Mouse (Mus musculus) stomach, postnatal 0 days (tissue): ENCODE results near the gene Derl2. TPM values are rescaled to one million over a fixed set of nuclear protein-coding genes. Genes with fewer than 3 reads are reported as not detected.

Experiments
- ATAC-seq: fragments of 200-750 bp; cut with Nextera tagmentation; 2 replicates; pipeline ENCODE4 v1.8.0; 2017; ENCODE audit not compliant: low FRiP score, low TSS enrichment
- DNase-seq: peaks from one replicate; pipeline ENCODE4 v3.0.0-alpha.2; 2016; ENCODE audit warnings: low spot score
- H3K27ac ChIP-seq: fragments of 300-500 bp; sonication (generic); replicated peaks from 2 replicates; pipeline ENCODE4 v1.5.1; 2014; ENCODE audit warnings: mild to moderate bottlenecking, control low read depth
- H3K27me3 ChIP-seq: fragments of 300-500 bp; sonication (generic); 2 replicates; pipeline ENCODE4 v1.6.1; 2014; ENCODE audit warnings: low read length; ENCODE audit not compliant: control insufficient read depth, insufficient read depth
- H3K36me3 ChIP-seq: fragments of 300-500 bp; sonication (generic); 2 replicates; pipeline ENCODE4 v1.6.1; 2014; ENCODE audit warnings: low read length, mixed read lengths; ENCODE audit not compliant: control insufficient read depth, insufficient read depth
- H3K4me1 ChIP-seq: fragments of 300-500 bp; sonication (generic); replicated peaks from 2 replicates; pipeline ENCODE4 v1.6.1; 2014; ENCODE audit warnings: antibody characterized with exemption; ENCODE audit not compliant: control insufficient read depth, insufficient read depth
- H3K4me2 ChIP-seq: fragments of 300-500 bp; sonication (generic); replicated peaks from 2 replicates; pipeline ENCODE4 v1.6.1; 2014; ENCODE audit warnings: low read depth, mild to moderate bottlenecking, control low read depth, moderate library complexity
- H3K4me3 ChIP-seq: fragments of 300-500 bp; sonication (generic); 2 replicates; pipeline ENCODE4 v1.5.1; 2014; ENCODE audit warnings: low read depth, low read length, control low read depth
- H3K9ac ChIP-seq: fragments of 300-500 bp; sonication (generic); 2 replicates; pipeline ENCODE4 v1.6.1; 2014; ENCODE audit warnings: mild to moderate bottlenecking, low read length, control low read depth, mixed read lengths
- H3K9me3 ChIP-seq: fragments of 300-500 bp; sonication (generic); 2 replicates; pipeline ENCODE4 v1.6.1; 2016; ENCODE audit warnings: low read length; ENCODE audit not compliant: control insufficient read depth
- CTCF ChIP-seq: IDR thresholded peaks from 2 replicates; pipeline ENCODE4 v1.5.1; 2016; ENCODE audit warnings: antibody characterized with exemption, low read depth, mild to moderate bottlenecking, moderate library complexity
- EP300 ChIP-seq: optimal IDR thresholded peaks from 2 replicates; pipeline ENCODE3; 2016; ENCODE audit warnings: antibody characterized with exemption
- WGBS: fragments of 180-500 bp; shearing (Covaris S2); extraction: QIAGEN DNeasy Blood & Tissue Kit; methylation state at CpG from one replicate; pipeline ENCODE4 v1.1.7; 2014; 5-methylcytosine and 5-hydroxymethylcytosine counted together
- polyA plus RNA-seq: library from polyadenylated mRNA; unstranded; fragments of >200 nt; fragmentation: Nextera tagmentation; extraction: Ambion mirVana; gene quantifications from 2 replicates; pipeline ENCODE4 v1.2.1, GENCODE M21; 2015

The Derl2 gene
- polyA plus RNA-seq, 1 experiment from 2014 or later, result 66.0 TPM

DNA sequence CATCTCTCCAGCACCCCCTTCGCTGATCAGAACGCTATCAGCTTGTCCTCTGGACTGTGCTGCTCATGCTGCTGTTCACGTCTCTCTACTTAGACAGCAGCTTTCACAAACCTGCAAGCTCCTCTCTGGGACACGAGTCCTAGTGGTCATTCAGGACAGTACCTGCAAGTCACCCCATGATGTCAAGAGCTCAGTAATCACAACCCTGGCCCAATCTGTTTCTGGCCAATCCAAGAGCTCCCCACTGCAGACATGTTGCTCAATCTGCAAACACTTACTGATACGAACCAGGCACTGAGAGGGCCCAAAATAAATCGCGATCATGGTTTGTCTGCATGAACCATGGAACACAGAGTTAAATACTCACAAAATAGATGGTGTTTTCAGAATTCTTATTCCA, 6.9 kb downstream of the Derl2 start:
- TF ChIP-seq EP300, result no peak
- TF ChIP-seq CTCF, result no peak
- 92% methylated on average over 7 of the region's 7 CpGs for WGBS
- Histone ChIP-seq H3K4me1 (0 out of 2 replicates have a peak, but pooled peaks cover 2% of the 10 kb centered on the region), H3K9ac (no peak overlapping the region), H3K36me3 (peaks cover 13% of the 10 kb centered on the region), H3K4me3 (no peak overlapping the region), H3K27me3 (no peaks in the 10 kb centered on the region), H3K9me3 (no peaks in the 10 kb centered on the region), H3K27ac (no peak overlapping the region), H3K4me2 (no peak overlapping the region)
- ATAC-seq, result no peak
- DNase-seq, result no peak

DNA sequence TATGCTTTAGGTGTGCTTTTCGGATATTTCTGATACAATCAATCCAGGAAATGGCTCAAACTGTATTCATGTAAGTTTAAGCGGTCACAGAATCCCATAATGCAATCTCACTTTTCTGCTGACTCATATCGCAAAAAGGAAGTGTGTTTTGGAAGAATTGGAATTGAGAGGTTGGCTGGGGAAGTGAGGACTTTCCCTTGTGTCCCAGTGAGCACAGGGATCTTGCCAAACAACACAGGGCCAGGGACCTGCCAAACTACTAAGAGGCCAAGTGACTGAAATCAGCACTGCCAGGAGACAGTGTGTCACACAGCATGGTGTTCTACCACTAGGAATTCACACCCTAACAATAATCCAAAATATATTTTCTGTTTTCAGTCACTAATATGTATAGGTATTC, 11.3 kb downstream of the Derl2 start:
- WGBS, result 85% methylated on average over 3 of the region's 3 CpGs
- ATAC-seq (no peak), DNase-seq (no peak)
- no peak overlapping the region for H3K4me2 ChIP-seq
- H3K4me3 ChIP-seq, result no peak overlapping the region
- no peaks in the 10 kb centered on the region for H3K27me3 ChIP-seq
- no peak for TF ChIP-seq EP300
- no peak for TF ChIP-seq CTCF
- H3K9ac ChIP-seq, result no peak overlapping the region
- no peak overlapping the region for H3K27ac ChIP-seq
- H3K9me3 ChIP-seq, result no peaks in the 10 kb centered on the region
- H3K4me1 ChIP-seq, result no peaks in the 10 kb centered on the region
- H3K36me3 ChIP-seq, result peaks cover 15% of the 10 kb centered on the region

DNA sequence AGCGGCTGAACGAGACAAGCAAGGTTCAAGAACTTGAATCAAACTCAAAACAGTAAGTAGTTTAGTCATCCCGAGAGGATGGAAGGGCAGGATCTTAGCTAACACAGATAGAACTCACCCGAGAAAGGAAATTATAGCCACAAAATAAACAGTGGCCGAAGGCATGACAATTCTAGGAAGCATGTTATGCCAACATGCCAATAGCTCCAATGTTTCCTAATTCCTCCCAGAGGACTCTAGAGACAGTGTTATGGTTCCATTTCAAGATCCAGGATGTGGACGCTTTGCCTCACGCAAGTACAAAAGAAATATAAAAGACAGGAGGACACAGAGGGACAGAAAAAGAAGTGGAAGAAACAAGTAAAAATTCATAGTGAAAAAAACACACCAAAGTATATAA, 11.8 kb downstream of the Derl2 start:
- Histone ChIP-seq H3K9me3 (no peaks in the 10 kb centered on the region), H3K36me3 (peaks cover 15% of the 10 kb centered on the region), H3K9ac (no peak overlapping the region), H3K27ac (no peak overlapping the region), H3K4me3 (no peak overlapping the region), H3K27me3 (no peaks in the 10 kb centered on the region), H3K4me1 (0 out of 2 replicates have a peak, but pooled peaks cover 1% of the 10 kb centered on the region), H3K4me2 (no peak overlapping the region)
- no peak for ATAC-seq
- TF ChIP-seq CTCF (no peak), EP300 (no peak)
- no peak for DNase-seq
- WGBS, result 78% methylated on average over 7 of the region's 7 CpGs

DNA sequence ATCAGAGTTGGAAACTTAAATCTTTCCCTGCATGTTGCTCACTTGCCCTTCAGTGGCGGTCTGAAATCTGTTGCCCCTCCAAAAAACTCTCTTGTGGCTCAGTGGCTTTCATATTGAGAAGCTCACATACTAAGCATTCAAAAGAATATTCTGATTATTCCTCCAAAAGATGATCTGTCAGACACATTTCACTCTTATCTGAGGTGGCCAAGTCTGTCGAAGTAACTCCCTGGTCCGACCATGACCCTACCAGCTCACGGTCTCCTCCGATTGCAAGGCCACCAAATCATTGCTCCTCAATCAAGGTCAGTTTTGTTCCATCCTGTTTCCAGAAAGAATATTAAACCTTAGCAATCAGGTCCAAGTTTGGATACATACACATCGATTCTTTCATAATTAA, 12.6 kb downstream of the Derl2 start:
- TF ChIP-seq EP300 (no peak), CTCF (no peak)
- 92% methylated on average over 6 of the region's 6 CpGs for WGBS
- H3K4me2 ChIP-seq, result no peak overlapping the region
- H3K9me3 ChIP-seq, result no peaks in the 10 kb centered on the region
- H3K27ac ChIP-seq, result no peak overlapping the region
- no peak for DNase-seq
- H3K36me3 ChIP-seq, result peaks cover 15% of the 10 kb centered on the region
- ATAC-seq, result no peak
- H3K4me1 ChIP-seq, result 0 out of 2 replicates have a peak, but pooled peaks cover 2% of the 10 kb centered on the region
- H3K9ac ChIP-seq, result no peak overlapping the region
- H3K4me3 ChIP-seq, result no peak overlapping the region
- no peaks in the 10 kb centered on the region for H3K27me3 ChIP-seq

DNA sequence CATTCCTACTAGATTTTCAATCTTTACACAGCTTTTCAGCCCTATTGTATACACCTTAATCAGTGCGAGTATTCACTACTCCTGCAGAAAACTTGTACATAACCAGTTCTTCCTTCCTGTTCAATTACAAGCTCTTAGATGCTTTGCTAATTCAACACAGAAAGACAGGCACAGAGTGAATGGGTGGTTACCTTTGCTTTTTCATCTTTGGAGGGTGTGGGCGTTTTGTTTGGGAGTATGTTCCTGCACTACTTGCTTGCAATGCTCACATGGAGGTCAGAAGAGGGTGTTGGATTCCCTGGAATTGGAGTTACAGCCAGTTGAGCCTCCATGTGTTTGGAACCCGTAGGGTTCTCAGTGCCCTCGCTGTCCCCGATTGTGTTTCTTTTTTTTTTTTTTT, 14.6 kb downstream of the Derl2 start:
- H3K27me3 ChIP-seq, result no peaks in the 10 kb centered on the region
- 0 out of 2 replicates have a peak, but pooled peaks cover 2% of the 10 kb centered on the region for H3K4me1 ChIP-seq
- no peak for TF ChIP-seq EP300
- no peak for TF ChIP-seq CTCF
- peaks cover 10% of the 10 kb centered on the region for H3K36me3 ChIP-seq
- no peak overlapping the region for H3K27ac ChIP-seq
- H3K9me3 ChIP-seq, result no peaks in the 10 kb centered on the region
- H3K4me3 ChIP-seq, result peak overlapping the region; percentile 91; the same call in 1 of the 2 replicates
- peak overlapping the region; percentile 13; the same call in 1 of the 2 replicates for H3K9ac ChIP-seq
- peak overlapping the region; percentile 48 for H3K4me2 ChIP-seq
- DNase-seq (no peak), ATAC-seq (no peak)
- 41% methylated on average over 5 of the region's 5 CpGs for WGBS

DNA sequence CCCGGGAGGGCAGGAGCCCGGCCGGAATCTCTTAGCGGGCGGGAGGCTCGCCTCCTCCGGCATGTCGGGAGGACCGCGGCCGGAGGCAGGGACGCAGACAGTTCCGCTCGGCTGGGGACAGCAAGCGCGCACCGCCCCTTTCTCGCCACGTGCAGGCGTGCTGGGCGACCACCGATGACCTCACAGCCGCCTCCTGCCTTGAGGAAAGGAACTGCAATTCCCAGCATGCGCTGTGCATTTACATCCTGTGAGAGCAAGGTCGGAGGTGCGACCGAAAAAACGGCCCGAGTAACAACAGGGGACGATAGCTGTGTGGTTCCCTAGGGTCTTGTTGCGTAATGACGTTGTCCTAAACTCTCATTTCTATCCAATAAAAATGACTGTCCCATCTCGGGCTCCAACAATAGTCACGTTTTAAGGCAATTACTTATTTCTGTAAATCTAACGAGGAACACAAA, 15.3 kb downstream of the Derl2 start, which contains the start of gene Dhx33:
Gene Dhx33, minus strand, starts transcription at position 122 of the 458 bp plus-strand sequence.
- DNase-seq (peak; percentile 98), ATAC-seq (peak; percentile 96)
- Histone ChIP-seq H3K9ac (peak within 1 kb of the TSS; percentile 69), H3K9me3 (no peaks in the 10 kb centered on the region), H3K36me3 (peaks cover 4% of the 10 kb centered on the region), H3K4me1 (0 out of 2 replicates have a peak, but pooled peaks cover 2% of the 10 kb centered on the region), H3K4me2 (peak within 1 kb of the TSS; percentile 84), H3K27me3 (no peaks in the 10 kb centered on the region), H3K4me3 (peak within 1 kb of the TSS; percentile 91), H3K27ac (peak within 1 kb of the TSS; percentile 76)
- TF ChIP-seq CTCF (peak; percentile 59), EP300 (no peak)
- WGBS, result under 1% methylated on average over 35 of the region's 35 CpGs
